Mouse (Mus musculus) cortical plate, adult 2 months (tissue): ENCODE measurements around the gene Utp4. TPM values are rescaled to one million over a fixed set of nuclear protein-coding genes. Genes with fewer than 3 reads are reported as not detected.
A peak's percentile ranks its signal among the peaks of the same experiment; 100 is the strongest.
"Not testable (repeated sequence)": the region's sequence is repeated elsewhere in the genome, so short reads cannot be mapped to it uniquely, and the experiment has no call there.

Source experiments
- H3K27ac ChIP-seq: fragments of 200-500 bp; 2 replicates; pipeline ENCODE4 v1.5.1; 2012; ENCODE audit warnings: low read length, control low read depth, inconsistent platforms; ENCODE audit not compliant: insufficient read depth
- H3K4me1 ChIP-seq: fragments of 200-500 bp; 2 replicates; pipeline ENCODE4 v1.6.1; 2011; ENCODE audit warnings: low read length; ENCODE audit not compliant: control insufficient read depth, insufficient read depth
- H3K4me3 ChIP-seq: fragments of 200-500 bp; 2 replicates; pipeline ENCODE4 v1.5.1; 2011; ENCODE audit warnings: mild to moderate bottlenecking, low read length, control low read depth; ENCODE audit not compliant: insufficient read depth
- CTCF ChIP-seq: fragments of 200-500 bp; IDR thresholded peaks from 2 replicates; pipeline ENCODE4 v1.5.1; 2011; ENCODE audit warnings: mild to moderate bottlenecking, control low read depth, low read length; ENCODE audit not compliant: insufficient read depth; ENCODE audit errors: extremely low read depth
- POLR2A ChIP-seq: fragments of 200-500 bp; IDR thresholded peaks from 2 replicates; pipeline ENCODE4 v1.6.1; 2011; ENCODE audit warnings: mild to moderate bottlenecking, low read length, control low read depth; ENCODE audit not compliant: insufficient read depth; ENCODE audit errors: extremely low read depth
- polyA plus RNA-seq: library from polyadenylated mRNA; depleted of rRNA; stranded (reverse); fragments of >200 nt; gene quantifications from 2 replicates; pipeline ENCODE4 v1.2.3, GENCODE M21; 2012

The Utp4 gene
- polyA plus RNA-seq, 1 experiment = 30.6 TPM

DNA sequence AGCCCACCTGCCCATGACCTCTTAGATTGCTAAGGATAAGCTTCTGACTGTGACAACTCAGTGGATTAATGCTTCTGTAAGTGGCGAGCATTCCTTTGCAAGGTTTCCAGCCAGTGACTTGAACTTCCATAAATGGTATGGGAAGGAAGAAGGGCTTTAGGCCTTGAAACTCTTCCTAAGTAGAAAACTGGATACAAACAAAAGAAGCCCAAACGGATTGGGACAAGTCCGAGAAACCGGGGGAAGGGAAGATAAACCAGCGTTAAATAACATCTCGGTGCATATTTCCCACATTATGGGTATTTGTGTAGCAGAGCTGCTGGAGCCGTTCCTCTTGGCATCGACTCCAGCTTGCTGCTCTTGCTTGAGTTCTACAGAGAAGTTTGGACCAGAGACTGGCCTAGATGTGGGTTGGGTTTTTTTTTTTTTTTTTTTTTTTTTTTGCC lies 31.5 kb downstream of the Utp4 start:
- Histone ChIP-seq H3K4me1 (no peaks in the 10 kb centered on the region; the same call in 1 of the 2 replicates), H3K27ac (no peak overlapping the region), H3K4me3 (no peak overlapping the region)
- TF ChIP-seq CTCF = no peak
- TF ChIP-seq POLR2A = no peak

DNA sequence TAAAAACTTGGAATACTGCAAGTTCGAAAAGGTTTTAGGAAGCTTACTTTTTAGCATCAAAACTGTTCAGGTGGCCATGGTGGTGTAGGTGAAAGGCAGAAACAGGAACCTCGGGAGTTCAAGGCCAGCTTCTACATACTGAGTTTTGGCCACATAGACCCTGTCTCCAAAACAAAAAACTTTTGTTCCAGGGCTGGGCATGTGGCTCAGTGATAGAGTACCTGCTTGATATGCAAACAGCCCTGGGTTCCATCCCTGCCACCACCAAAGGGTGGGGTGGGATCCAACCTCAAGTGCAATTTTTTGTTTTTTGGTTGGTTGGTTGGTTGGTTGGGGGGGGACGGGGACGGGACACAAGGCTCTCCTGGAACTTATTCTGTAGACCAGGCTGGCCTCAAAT lies 32.0 kb downstream of the Utp4 start:
- Histone ChIP-seq H3K4me3 (no peak overlapping the region), H3K27ac (no peak overlapping the region), H3K4me1 (no peaks in the 10 kb centered on the region)
- TF ChIP-seq POLR2A (no peak), CTCF (no peak)

DNA sequence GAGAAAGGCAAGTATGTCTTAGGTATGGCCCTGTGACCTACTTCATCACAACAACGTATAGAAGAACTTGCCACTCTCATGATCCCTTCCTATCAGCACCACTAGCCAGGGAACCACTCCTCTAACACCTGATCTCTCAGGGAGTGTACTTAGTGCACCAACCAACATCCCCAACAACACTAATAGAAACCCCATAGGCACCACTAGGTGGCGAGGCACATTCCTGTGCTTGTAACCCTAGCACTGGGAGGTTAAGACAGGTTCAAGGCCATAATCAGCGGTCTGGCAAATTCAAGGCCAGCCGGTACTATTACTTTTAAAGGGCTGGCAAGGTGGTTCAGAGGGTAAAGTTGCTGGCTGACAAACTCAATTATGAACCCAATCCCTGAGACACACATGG lies 33.8 kb downstream of the Utp4 start:
- Histone ChIP-seq H3K27ac (no peak overlapping the region), H3K4me3 (no peak overlapping the region), H3K4me1 (no peaks in the 10 kb centered on the region; the same call in 1 of the 2 replicates)
- no peak for TF ChIP-seq POLR2A
- peak; percentile 33; the same call in 1 of the 2 replicates for TF ChIP-seq CTCF

DNA sequence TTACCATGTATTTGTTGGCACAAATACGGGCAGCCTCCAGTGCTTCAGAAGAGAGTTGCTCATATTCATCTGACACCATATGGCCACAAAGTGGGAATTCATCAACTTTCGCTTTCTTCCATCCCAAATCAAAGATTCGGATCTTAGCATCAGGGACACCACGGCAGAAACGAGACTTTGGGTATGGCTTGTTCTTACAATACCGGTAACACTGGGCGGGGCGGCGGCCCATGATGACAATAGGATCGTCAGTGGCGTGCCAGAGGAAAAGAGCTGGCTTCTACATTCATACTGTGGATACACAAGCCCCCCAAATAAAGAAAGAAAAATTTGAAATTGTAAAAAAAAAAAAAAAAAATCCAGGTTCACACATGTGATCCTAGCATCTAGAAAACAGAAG lies 34.7 kb downstream of the Utp4 start:
- not testable (repeated sequence) for H3K27ac ChIP-seq, H3K4me3 ChIP-seq, H3K4me1 ChIP-seq

DNA sequence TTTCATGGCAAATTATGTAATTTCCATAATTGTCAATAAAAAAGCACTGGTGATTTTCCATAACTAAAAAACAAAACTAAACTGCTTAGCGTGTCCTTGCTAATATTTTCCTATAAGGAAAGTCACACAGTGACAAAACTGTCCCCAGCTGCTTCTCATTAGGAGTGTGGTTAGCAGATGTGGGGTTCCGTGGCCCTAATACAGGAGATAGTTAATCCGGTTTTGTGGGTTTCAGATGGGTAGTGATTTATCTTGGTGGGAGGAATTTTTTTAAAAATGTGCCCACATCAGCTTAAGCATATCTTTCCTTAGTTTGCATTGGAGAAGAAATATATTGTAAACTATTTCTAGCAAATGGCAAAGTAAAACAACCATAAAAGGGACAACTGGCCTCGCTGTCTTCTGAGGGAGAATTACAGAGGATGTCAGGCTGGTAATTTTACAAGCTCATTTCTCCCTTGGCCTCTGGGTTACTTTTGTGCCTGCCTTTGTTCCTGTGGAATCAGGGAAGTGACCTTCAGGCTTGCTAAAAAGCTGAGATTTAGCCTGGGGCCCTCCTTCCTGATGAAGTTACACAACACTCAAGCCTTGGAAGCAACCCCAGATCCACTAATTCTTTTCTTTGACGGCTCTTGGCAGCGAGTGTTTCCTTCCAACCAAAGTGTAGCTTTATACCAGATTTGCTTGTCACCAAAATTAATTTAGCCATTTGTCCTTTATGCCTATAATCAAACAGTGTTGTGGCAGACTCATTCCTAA lies 35.9 kb downstream of the Utp4 start:
- Histone ChIP-seq H3K4me1 (peaks cover 2% of the 10 kb centered on the region), H3K4me3 (no peak overlapping the region)

DNA sequence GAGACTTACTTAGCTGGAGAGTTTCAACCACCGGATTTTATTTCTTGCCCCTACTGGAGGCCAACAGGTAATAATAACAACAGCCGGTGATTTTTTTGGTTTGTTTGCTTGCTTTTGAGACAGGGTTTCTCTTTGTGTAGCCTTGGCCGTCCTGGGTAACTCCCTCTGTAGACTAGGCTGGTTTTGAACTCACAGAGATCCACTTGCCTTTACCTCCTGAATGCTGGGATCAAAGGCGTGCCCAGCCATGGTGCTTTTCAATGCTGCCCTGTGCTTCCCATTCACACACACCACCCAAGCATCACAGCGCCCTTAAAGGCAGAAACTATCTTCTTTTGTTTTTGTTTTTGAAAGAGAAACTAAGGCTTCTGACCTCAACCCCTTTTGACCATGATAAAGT lies 36.5 kb downstream of the Utp4 start:
- Histone ChIP-seq H3K27ac (no peak overlapping the region), H3K4me1 (peaks cover 2% of the 10 kb centered on the region), H3K4me3 (no peak overlapping the region)
- TF ChIP-seq POLR2A = no peak
- no peak for TF ChIP-seq CTCF

More for the DNA sequence above, 35.9 kb downstream of the Utp4 start:
- no peak overlapping the region for H3K27ac ChIP-seq
- TF ChIP-seq CTCF (no peak), POLR2A (no peak)

DNA sequence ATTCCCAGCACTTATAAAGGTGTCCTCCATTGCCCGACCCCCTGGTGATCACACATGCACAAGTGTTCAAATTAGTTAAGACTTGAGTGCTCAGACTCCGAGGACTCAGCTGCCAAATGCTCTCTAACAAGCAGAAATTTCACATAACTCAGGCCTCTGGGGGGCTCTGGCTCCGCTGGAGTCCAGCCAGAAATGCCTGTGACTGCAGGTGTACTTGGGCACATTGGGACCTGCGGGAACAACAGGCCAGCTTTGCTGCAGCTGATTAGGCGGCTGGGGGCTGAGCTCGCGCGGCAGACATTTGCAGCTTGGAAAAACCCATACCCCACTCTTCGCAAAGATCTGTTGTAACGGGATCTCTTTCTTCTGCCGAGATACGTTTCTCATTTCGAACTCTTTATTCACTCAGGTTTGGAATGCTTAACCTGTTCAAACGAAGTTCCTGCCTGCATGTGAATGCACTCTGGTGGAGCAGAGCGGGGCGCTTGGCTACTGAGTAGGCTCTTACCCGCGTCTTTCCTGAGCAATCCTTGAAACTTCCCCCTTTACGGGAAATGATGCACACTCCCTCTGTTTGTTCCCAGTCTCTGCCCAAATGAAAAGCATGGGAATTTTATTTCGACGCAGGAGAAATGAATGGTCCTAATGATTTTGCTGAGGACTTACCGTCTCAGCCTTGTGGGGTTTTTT lies 39.1 kb downstream of the Utp4 start:
- Histone ChIP-seq H3K27ac (no peak overlapping the region), H3K4me3 (no peak overlapping the region), H3K4me1 (peaks cover 2% of the 10 kb centered on the region)
- no peak for TF ChIP-seq POLR2A
- no peak for TF ChIP-seq CTCF

DNA sequence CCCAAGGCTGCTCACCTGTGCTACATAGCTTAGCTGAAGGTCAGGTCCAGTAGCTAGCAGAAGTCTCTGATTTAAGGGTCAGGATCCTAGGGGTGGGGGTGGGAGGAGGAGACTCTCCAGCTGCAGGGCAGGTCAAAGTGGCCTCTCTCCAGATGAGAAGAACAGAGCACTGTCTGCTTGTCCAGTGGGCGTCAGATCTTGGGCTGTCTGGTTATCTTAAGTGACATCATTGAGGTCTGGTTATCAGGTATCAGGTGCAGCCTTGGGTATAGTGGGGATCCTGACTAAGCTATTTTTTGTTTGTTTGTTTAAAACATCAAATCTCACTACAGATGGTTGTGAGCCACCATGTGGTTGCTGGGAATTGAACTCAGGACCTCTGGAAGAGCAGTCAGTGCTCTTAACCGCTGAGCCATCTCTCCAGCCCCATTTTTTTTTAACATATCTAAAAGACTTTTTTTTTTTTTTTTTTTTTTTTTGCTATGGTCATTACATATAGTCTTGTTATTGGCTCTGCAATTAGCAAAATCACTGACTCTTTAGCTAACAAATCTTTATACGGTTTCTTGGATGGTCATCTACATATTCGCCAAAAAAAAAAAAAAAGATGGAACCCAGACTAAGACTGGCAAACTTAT lies 40.2 kb downstream of the Utp4 start:
- no peak for TF ChIP-seq CTCF
- Histone ChIP-seq H3K4me3 (no peak overlapping the region), H3K4me1 (peaks cover 3% of the 10 kb centered on the region), H3K27ac (no peak overlapping the region)

DNA sequence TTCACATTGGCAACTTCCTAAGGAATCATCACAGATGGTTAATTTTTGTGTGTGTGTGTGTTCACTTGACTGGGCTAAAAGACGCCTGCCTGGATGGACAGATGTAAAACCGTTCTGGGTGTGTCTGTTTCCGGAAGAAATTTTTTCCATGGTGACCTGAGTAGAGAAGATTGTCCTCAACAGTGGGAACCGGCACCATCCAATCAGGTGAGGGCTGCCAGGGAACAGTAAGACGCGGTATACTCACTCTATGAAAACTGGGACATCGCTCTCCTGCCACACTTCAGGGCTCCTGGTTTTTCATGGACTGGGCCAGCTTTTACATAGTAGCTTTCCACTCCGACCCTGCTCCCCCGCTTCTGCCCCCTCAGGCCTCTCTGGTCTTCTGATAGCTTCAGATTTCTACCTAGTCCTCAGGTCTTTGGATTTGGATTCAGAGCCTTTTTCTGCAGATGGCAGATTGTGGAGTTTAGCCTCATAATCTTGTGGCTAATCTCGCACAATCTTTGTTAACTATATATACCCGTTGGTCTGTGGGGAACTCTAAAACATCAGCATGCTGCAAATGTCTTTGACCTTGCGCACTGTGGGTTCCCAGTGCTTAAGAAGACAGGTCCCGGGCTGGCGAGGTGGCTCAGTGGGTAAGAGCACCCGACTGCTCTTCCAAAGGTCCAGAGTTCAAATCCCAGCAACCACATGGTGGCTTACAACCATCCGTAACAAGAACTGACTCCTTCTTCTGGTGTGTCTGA lies 41.0 kb downstream of the Utp4 start:
- H3K4me3 ChIP-seq = no peak overlapping the region
- H3K4me1 ChIP-seq = peaks cover 3% of the 10 kb centered on the region
- TF ChIP-seq POLR2A (no peak), CTCF (no peak)
- no peak overlapping the region for H3K27ac ChIP-seq
